Mouse (Mus musculus) E14TG2a.4 (cell line): ENCODE results near the gene Hdac6.

Experiments
- H3K27me3 ChIP-seq: 2 replicates; pipeline ENCODE4 v1.6.1; 2014; ENCODE audit warnings: low read length, control low read depth; ENCODE audit not compliant: insufficient read depth
- H3K36me3 ChIP-seq: 2 replicates; pipeline ENCODE4 v1.6.1; 2014; ENCODE audit warnings: low read length, control low read depth; ENCODE audit not compliant: insufficient read depth
- H3K4me1 ChIP-seq: replicated peaks from 2 replicates; pipeline ENCODE4 v1.6.1; 2014; ENCODE audit warnings: low read depth, low read length, control low read depth
- H3K4me3 ChIP-seq: replicated peaks from 2 replicates; pipeline ENCODE4 v1.5.1; 2014; ENCODE audit warnings: mild to moderate bottlenecking, low read length
- H3K9me3 ChIP-seq: 2 replicates; pipeline ENCODE4 v1.6.1; 2014; ENCODE audit warnings: low read length, control low read depth
- CTCF ChIP-seq: conservative IDR thresholded peaks from 2 replicates; pipeline ENCODE4 v1.5.1; 2014; ENCODE audit warnings: low read length
- NANOG ChIP-seq: IDR thresholded peaks from 2 replicates; pipeline ENCODE4 v1.6.1; 2014; ENCODE audit warnings: borderline replicate concordance, low read length, mixed read lengths
- POU5F1 ChIP-seq: IDR thresholded peaks from 2 replicates; pipeline ENCODE4 v1.6.1; 2014; ENCODE audit warnings: low read length, borderline replicate concordance

Hdac6 gene

GRCm38 (mm10) chrX:7947108-7947899 lies at the start of gene Hdac6:
Gene Hdac6 (minus strand): TSS chrX:7947889.
- H3K9me3 ChIP-seq, result no peaks in the 10 kb centered on the region
- no peak for TF ChIP-seq NANOG
- TF ChIP-seq CTCF, result no peak
- TF ChIP-seq POU5F1, result no peak
- no peaks in the 10 kb centered on the region for H3K27me3 ChIP-seq

DNA sequence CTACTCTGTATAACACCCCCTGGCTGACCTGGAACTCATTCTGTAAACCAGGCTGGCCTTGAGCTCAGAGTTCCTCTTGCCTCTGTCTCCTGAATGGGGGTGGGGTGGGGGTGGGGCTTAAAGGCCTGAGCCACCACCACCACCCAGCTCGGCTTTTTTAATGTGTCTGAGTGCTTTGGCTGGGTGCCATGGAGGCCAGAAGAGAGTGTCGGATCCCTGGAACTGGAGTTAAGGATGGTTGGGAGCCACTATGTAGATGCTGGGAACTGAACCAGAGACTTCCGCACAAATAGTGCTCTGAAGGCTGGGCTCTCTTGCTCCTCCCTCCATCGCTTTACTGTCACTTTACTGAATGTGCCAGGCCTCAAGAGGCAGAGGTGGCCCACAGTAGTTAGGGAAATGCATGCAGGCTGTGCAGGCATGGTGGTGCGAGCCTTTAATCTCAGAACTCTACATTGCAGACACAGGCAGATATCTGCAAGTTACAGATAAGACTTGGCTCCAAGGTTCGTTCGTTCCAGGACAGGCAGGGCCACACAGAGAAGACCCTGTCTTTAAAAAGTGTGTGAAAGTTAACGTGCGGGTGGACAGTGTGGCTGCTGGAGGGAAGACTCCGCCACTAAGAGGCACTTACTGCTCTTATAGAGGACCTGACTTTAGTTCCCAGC lies 45.5 kb upstream of the Hdac6 start:
- no peaks in the 10 kb centered on the region for H3K27me3 ChIP-seq
- peaks cover 41% of the 10 kb centered on the region for H3K4me1 ChIP-seq
- no peak overlapping the region for H3K4me3 ChIP-seq
- no peak for TF ChIP-seq CTCF
- TF ChIP-seq NANOG, result no peak
- no peak for TF ChIP-seq POU5F1
- H3K9me3 ChIP-seq, result no peaks in the 10 kb centered on the region
- no peaks in the 10 kb centered on the region for H3K36me3 ChIP-seq

More at GRCm38 (mm10) chrX:7947108-7947899, at the start of gene Hdac6:
- H3K36me3 ChIP-seq, result peaks cover 42% of the 10 kb centered on the region
- H3K4me3 ChIP-seq, result peak within 1 kb of the TSS; percentile 80
- peaks cover 60% of the 10 kb centered on the region for H3K4me1 ChIP-seq

GRCm38 (mm10) chrX:7992379-7993067 lies 44.8 kb upstream of the Hdac6 start:
- H3K4me1 ChIP-seq, result peaks cover 42% of the 10 kb centered on the region
- no peaks in the 10 kb centered on the region for H3K27me3 ChIP-seq
- TF ChIP-seq CTCF (no peak), NANOG (no peak), POU5F1 (no peak)
- no peak overlapping the region for H3K4me3 ChIP-seq
- no peaks in the 10 kb centered on the region for H3K9me3 ChIP-seq
- H3K36me3 ChIP-seq, result no peaks in the 10 kb centered on the region

DNA sequence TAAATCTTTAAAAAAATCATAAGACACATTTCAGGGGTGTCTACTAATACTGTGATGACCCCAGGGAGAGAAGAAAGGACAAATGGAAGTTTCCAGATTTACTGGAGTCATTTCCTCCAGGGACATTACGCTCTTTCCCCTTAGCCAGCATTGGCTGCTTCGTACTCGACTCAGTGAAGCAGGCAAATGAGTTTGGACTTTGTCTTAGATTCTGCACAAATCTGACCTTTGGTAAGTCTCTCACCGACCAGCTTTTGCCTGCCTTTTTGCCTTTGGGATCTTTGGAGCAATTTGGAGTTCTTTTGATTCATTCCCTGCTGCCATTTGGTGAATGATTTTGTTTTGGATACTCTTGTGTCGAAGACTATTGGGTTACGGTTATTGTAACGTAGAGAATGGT lies 33.7 kb upstream of the Hdac6 start:
- no peak for TF ChIP-seq NANOG
- TF ChIP-seq POU5F1, result no peak
- TF ChIP-seq CTCF, result no peak
- Histone ChIP-seq H3K4me3 (no peak overlapping the region), H3K36me3 (no peaks in the 10 kb centered on the region), H3K9me3 (no peaks in the 10 kb centered on the region), H3K27me3 (no peaks in the 10 kb centered on the region), H3K4me1 (peaks cover 20% of the 10 kb centered on the region)

- Histone ChIP-seq H3K4me1 (peaks cover 13% of the 10 kb centered on the region), H3K27me3 (no peaks in the 10 kb centered on the region), H3K36me3 (no peaks in the 10 kb centered on the region), H3K4me3 (no peak within 1 kb of the TSS), H3K9me3 (no peaks in the 10 kb centered on the region)
- TF ChIP-seq POU5F1 (no peak), CTCF (no peak), NANOG (no peak)
Measured at GRCm38 (mm10) chrX:7977892-7978291, 30.2 kb upstream of the Hdac6 start, which contains the start of gene Gata1. Gene Gata1 (minus strand): TSS chrX:7978071.

DNA sequence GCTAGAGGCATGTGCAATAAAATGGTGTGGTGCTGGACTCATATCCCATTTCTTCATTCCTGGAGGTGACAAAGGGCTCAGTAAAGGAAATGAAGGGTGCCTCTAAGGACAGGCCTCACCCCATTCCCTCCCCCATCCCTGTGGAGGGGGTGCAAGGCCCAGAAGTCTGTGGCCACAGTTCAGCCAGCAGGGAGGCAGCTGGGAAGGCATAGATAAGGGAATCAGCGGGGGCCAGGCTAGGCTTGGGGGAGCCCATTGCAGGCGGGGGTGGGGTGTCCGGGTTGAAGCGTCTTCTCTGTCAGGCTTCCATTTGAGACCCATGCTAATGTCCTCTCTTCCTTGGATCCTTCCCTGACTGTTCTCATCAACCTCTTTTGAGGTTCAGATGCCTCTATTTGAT lies 23.6 kb upstream of the Hdac6 start:
- no peaks in the 10 kb centered on the region for H3K9me3 ChIP-seq
- TF ChIP-seq NANOG (no peak), CTCF (no peak), POU5F1 (no peak)
- H3K4me1 ChIP-seq, result peaks cover 23% of the 10 kb centered on the region
- H3K4me3 ChIP-seq, result no peak overlapping the region
- no peaks in the 10 kb centered on the region for H3K27me3 ChIP-seq
- H3K36me3 ChIP-seq, result no peaks in the 10 kb centered on the region

- H3K4me3 ChIP-seq, result no peak overlapping the region
- peaks cover 27% of the 10 kb centered on the region for H3K4me1 ChIP-seq
- H3K36me3 ChIP-seq, result no peaks in the 10 kb centered on the region
- no peak for TF ChIP-seq POU5F1
- TF ChIP-seq CTCF, result no peak
- TF ChIP-seq NANOG, result no peak
- no peaks in the 10 kb centered on the region; the same call in 1 of the 2 replicates for H3K27me3 ChIP-seq
- H3K9me3 ChIP-seq, result no peaks in the 10 kb centered on the region
Measured at GRCm38 (mm10) chrX:7968899-7969298, 21.2 kb upstream of the Hdac6 start.

DNA sequence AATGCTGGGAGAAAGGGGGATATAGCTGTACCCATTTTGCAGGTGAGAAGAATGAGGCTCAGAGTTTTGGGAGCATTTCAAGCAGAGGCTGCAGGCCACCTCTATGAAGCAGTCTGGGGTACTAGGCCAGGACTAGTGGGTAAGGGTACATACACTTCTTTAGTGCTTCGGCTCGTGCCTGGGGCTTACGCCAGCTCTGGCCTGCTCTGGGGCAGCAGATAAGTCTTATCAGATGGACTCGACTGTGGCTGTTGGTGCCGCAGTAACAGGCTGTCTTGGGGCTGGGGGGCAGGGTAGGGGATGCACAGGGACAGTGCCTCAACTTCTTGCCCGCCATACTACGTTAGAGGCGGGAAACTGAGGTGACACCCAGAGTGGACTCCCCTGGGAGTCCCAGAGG lies 20.5 kb upstream of the Hdac6 start:
- H3K4me3 ChIP-seq, result no peak overlapping the region
- no peaks in the 10 kb centered on the region for H3K36me3 ChIP-seq
- TF ChIP-seq POU5F1, result no peak
- TF ChIP-seq CTCF, result no peak
- TF ChIP-seq NANOG, result no peak
- no peaks in the 10 kb centered on the region; the same call in 1 of the 2 replicates for H3K27me3 ChIP-seq
- H3K9me3 ChIP-seq, result no peaks in the 10 kb centered on the region
- peaks cover 27% of the 10 kb centered on the region for H3K4me1 ChIP-seq
